Mouse (Mus musculus): ENCODE measurements around the gene Gnb4. TPM values are rescaled to one million over a fixed set of nuclear protein-coding genes. Genes with fewer than 3 reads are reported as not detected.

The Gnb4 gene
- polyA plus RNA-seq, 1 experiment from 2014 or later: 35.5 TPM

GRCm38 (mm10) chr3:32609233-32609632, 7.2 kb downstream of the Gnb4 start:
- H3K4me2 ChIP-seq (ENCODE audit: low read depth, low read length, severe bottlenecking): no peak overlapping the region
- H3K4me1 ChIP-seq (replicated peaks; ENCODE audit: control insufficient read depth, insufficient read depth, low read length): no peaks in the 10 kb centered on the region
- DNase-seq (ENCODE audit: low spot score) (no peak), ATAC-seq (replicated peaks; ENCODE audit: low FRiP score) (no peak)
- 88% methylated on average over 4 of the region's 4 CpGs for WGBS
- H3K27me3 ChIP-seq (ENCODE audit: control insufficient read depth, insufficient read depth, low read length): no peaks in the 10 kb centered on the region
- no peak overlapping the region for H3K27ac ChIP-seq (ENCODE audit: low read depth, low read length)
- H3K36me3 ChIP-seq (ENCODE audit: control insufficient read depth, insufficient read depth, low read length): no peaks in the 10 kb centered on the region
- H3K9me3 ChIP-seq (ENCODE audit: control insufficient read depth, low read length): no peaks in the 10 kb centered on the region
- H3K4me3 ChIP-seq (ENCODE audit: low read depth, low read length): no peak overlapping the region
- no peak overlapping the region for H3K9ac ChIP-seq (ENCODE audit: low read length)

- H3K9me3 ChIP-seq (ENCODE audit: control insufficient read depth, low read length): no peaks in the 10 kb centered on the region
- H3K9ac ChIP-seq (ENCODE audit: low read length): no peak overlapping the region
- WGBS: 94% methylated on average over 10 of the region's 10 CpGs
- H3K27ac ChIP-seq (ENCODE audit: low read depth, low read length): no peak overlapping the region
- no peak for ATAC-seq (replicated peaks; ENCODE audit: low FRiP score)
- no peaks in the 10 kb centered on the region for H3K4me1 ChIP-seq (replicated peaks; ENCODE audit: control insufficient read depth, insufficient read depth, low read length)
- no peaks in the 10 kb centered on the region for H3K27me3 ChIP-seq (ENCODE audit: control insufficient read depth, insufficient read depth, low read length)
- no peak overlapping the region for H3K4me3 ChIP-seq (ENCODE audit: low read depth, low read length)
- H3K4me2 ChIP-seq (ENCODE audit: low read depth, low read length, severe bottlenecking): no peak overlapping the region
- DNase-seq (ENCODE audit: low spot score): no peak
- H3K36me3 ChIP-seq (ENCODE audit: control insufficient read depth, insufficient read depth, low read length): no peaks in the 10 kb centered on the region
Observed at GRCm38 (mm10) chr3:32601055-32601454, 15.3 kb downstream of the Gnb4 start.

- H3K4me1 ChIP-seq (replicated peaks; ENCODE audit: control insufficient read depth, insufficient read depth, low read length): no peaks in the 10 kb centered on the region
- 75% methylated on average over 3 of the region's 3 CpGs for WGBS
- no peaks in the 10 kb centered on the region for H3K9me3 ChIP-seq (ENCODE audit: control insufficient read depth, low read length)
- no peak overlapping the region for H3K9ac ChIP-seq (ENCODE audit: low read length)
- no peaks in the 10 kb centered on the region; the same call in 1 of the 2 replicates for H3K36me3 ChIP-seq (ENCODE audit: control insufficient read depth, insufficient read depth, low read length)
- no peak overlapping the region for H3K27ac ChIP-seq (ENCODE audit: low read depth, low read length)
- no peak overlapping the region for H3K4me2 ChIP-seq (ENCODE audit: low read depth, low read length, severe bottlenecking)
- DNase-seq (ENCODE audit: low spot score) (no peak), ATAC-seq (replicated peaks; ENCODE audit: low FRiP score) (no peak)
- H3K4me3 ChIP-seq (ENCODE audit: low read depth, low read length): no peak overlapping the region
- no peaks in the 10 kb centered on the region for H3K27me3 ChIP-seq (ENCODE audit: control insufficient read depth, insufficient read depth, low read length)
Observed at GRCm38 (mm10) chr3:32599328-32599727, 17.1 kb downstream of the Gnb4 start.

GRCm38 (mm10) chr3:32595080-32595479, 21.3 kb downstream of the Gnb4 start:
- no peak for ATAC-seq (replicated peaks; ENCODE audit: low FRiP score)
- no peak overlapping the region for H3K4me2 ChIP-seq (ENCODE audit: low read depth, low read length, severe bottlenecking)
- no peaks in the 10 kb centered on the region for H3K27me3 ChIP-seq (ENCODE audit: control insufficient read depth, insufficient read depth, low read length)
- DNase-seq (ENCODE audit: low spot score): no peak
- H3K4me3 ChIP-seq (ENCODE audit: low read depth, low read length): no peak overlapping the region
- H3K9ac ChIP-seq (ENCODE audit: low read length): no peak overlapping the region
- H3K4me1 ChIP-seq (replicated peaks; ENCODE audit: control insufficient read depth, insufficient read depth, low read length): no peaks in the 10 kb centered on the region
- H3K27ac ChIP-seq (ENCODE audit: low read depth, low read length): no peak overlapping the region
- WGBS: 90% methylated on average over 4 of the region's 4 CpGs
- no peaks in the 10 kb centered on the region; the same call in 1 of the 2 replicates for H3K36me3 ChIP-seq (ENCODE audit: control insufficient read depth, insufficient read depth, low read length)
- no peaks in the 10 kb centered on the region for H3K9me3 ChIP-seq (ENCODE audit: control insufficient read depth, low read length)

- Histone ChIP-seq H3K36me3 (ENCODE audit: control insufficient read depth, insufficient read depth, low read length) (no peaks in the 10 kb centered on the region), H3K27ac (ENCODE audit: low read depth, low read length) (no peak overlapping the region), H3K9me3 (ENCODE audit: control insufficient read depth, low read length) (no peaks in the 10 kb centered on the region), H3K9ac (ENCODE audit: low read length) (no peak overlapping the region), H3K4me1 (replicated peaks; ENCODE audit: control insufficient read depth, insufficient read depth, low read length) (no peaks in the 10 kb centered on the region), H3K4me3 (ENCODE audit: low read depth, low read length) (no peak overlapping the region), H3K27me3 (ENCODE audit: control insufficient read depth, insufficient read depth, low read length) (no peaks in the 10 kb centered on the region), H3K4me2 (ENCODE audit: low read depth, low read length, severe bottlenecking) (no peak overlapping the region)
- WGBS: 92% methylated on average over 3 of the region's 3 CpGs
- no peak for DNase-seq (ENCODE audit: low spot score)
- ATAC-seq (replicated peaks; ENCODE audit: low FRiP score): no peak
Observed at GRCm38 (mm10) chr3:32586274-32586673, 30.1 kb downstream of the Gnb4 start.

GRCm38 (mm10) chr3:32583489-32583888, 32.9 kb downstream of the Gnb4 start:
- DNase-seq (ENCODE audit: low spot score) (no peak), ATAC-seq (replicated peaks; ENCODE audit: low FRiP score) (no peak)
- 94% methylated on average over 4 of the region's 4 CpGs for WGBS
- no peaks in the 10 kb centered on the region for H3K27me3 ChIP-seq (ENCODE audit: control insufficient read depth, insufficient read depth, low read length)
- no peaks in the 10 kb centered on the region for H3K9me3 ChIP-seq (ENCODE audit: control insufficient read depth, low read length)
- H3K4me1 ChIP-seq (replicated peaks; ENCODE audit: control insufficient read depth, insufficient read depth, low read length): no peaks in the 10 kb centered on the region
- no peak overlapping the region for H3K9ac ChIP-seq (ENCODE audit: low read length)
- no peaks in the 10 kb centered on the region for H3K36me3 ChIP-seq (ENCODE audit: control insufficient read depth, insufficient read depth, low read length)
- no peak overlapping the region for H3K4me2 ChIP-seq (ENCODE audit: low read depth, low read length, severe bottlenecking)
- H3K27ac ChIP-seq (ENCODE audit: low read depth, low read length): no peak overlapping the region
- H3K4me3 ChIP-seq (ENCODE audit: low read depth, low read length): no peak overlapping the region

GRCm38 (mm10) chr3:32581911-32582310, 34.5 kb downstream of the Gnb4 start:
- no peak overlapping the region for H3K4me2 ChIP-seq (ENCODE audit: low read depth, low read length, severe bottlenecking)
- H3K27ac ChIP-seq (ENCODE audit: low read depth, low read length): no peak overlapping the region
- 95% methylated on average over 3 of the region's 3 CpGs for WGBS
- no peak for ATAC-seq (replicated peaks; ENCODE audit: low FRiP score)
- H3K27me3 ChIP-seq (ENCODE audit: control insufficient read depth, insufficient read depth, low read length): no peaks in the 10 kb centered on the region
- H3K36me3 ChIP-seq (ENCODE audit: control insufficient read depth, insufficient read depth, low read length): no peaks in the 10 kb centered on the region
- H3K4me3 ChIP-seq (ENCODE audit: low read depth, low read length): no peak overlapping the region
- no peaks in the 10 kb centered on the region for H3K9me3 ChIP-seq (ENCODE audit: control insufficient read depth, low read length)
- no peak overlapping the region for H3K9ac ChIP-seq (ENCODE audit: low read length)
- no peak for DNase-seq (ENCODE audit: low spot score)
- no peaks in the 10 kb centered on the region for H3K4me1 ChIP-seq (replicated peaks; ENCODE audit: control insufficient read depth, insufficient read depth, low read length)

GRCm38 (mm10) chr3:32580738-32581137, 35.6 kb downstream of the Gnb4 start:
- no peaks in the 10 kb centered on the region for H3K4me1 ChIP-seq (replicated peaks; ENCODE audit: control insufficient read depth, insufficient read depth, low read length)
- no peaks in the 10 kb centered on the region for H3K9me3 ChIP-seq (ENCODE audit: control insufficient read depth, low read length)
- H3K27ac ChIP-seq (ENCODE audit: low read depth, low read length): no peak overlapping the region
- ATAC-seq (replicated peaks; ENCODE audit: low FRiP score) (no peak), DNase-seq (ENCODE audit: low spot score) (no peak)
- no peaks in the 10 kb centered on the region for H3K27me3 ChIP-seq (ENCODE audit: control insufficient read depth, insufficient read depth, low read length)
- no peak overlapping the region for H3K4me3 ChIP-seq (ENCODE audit: low read depth, low read length)
- H3K9ac ChIP-seq (ENCODE audit: low read length): no peak overlapping the region
- H3K36me3 ChIP-seq (ENCODE audit: control insufficient read depth, insufficient read depth, low read length): no peaks in the 10 kb centered on the region
- 88% methylated on average over 3 of the region's 3 CpGs for WGBS
- H3K4me2 ChIP-seq (ENCODE audit: low read depth, low read length, severe bottlenecking): no peak overlapping the region

GRCm38 (mm10) chr3:32578772-32579171, 37.6 kb downstream of the Gnb4 start:
- Histone ChIP-seq H3K4me1 (replicated peaks; ENCODE audit: control insufficient read depth, insufficient read depth, low read length) (no peaks in the 10 kb centered on the region), H3K4me2 (ENCODE audit: low read depth, low read length, severe bottlenecking) (no peak overlapping the region), H3K27me3 (ENCODE audit: control insufficient read depth, insufficient read depth, low read length) (no peaks in the 10 kb centered on the region), H3K4me3 (ENCODE audit: low read depth, low read length) (no peak overlapping the region), H3K9ac (ENCODE audit: low read length) (no peak overlapping the region), H3K27ac (ENCODE audit: low read depth, low read length) (no peak overlapping the region), H3K9me3 (ENCODE audit: control insufficient read depth, low read length) (no peaks in the 10 kb centered on the region), H3K36me3 (ENCODE audit: control insufficient read depth, insufficient read depth, low read length) (no peaks in the 10 kb centered on the region)
- WGBS: 88% methylated on average over 5 of the region's 5 CpGs
- no peak for ATAC-seq (replicated peaks; ENCODE audit: low FRiP score)
- DNase-seq (ENCODE audit: low spot score): no peak

Measured in forebrain, embryonic 11.5 days (tissue).